In the genomic region with DNA sequence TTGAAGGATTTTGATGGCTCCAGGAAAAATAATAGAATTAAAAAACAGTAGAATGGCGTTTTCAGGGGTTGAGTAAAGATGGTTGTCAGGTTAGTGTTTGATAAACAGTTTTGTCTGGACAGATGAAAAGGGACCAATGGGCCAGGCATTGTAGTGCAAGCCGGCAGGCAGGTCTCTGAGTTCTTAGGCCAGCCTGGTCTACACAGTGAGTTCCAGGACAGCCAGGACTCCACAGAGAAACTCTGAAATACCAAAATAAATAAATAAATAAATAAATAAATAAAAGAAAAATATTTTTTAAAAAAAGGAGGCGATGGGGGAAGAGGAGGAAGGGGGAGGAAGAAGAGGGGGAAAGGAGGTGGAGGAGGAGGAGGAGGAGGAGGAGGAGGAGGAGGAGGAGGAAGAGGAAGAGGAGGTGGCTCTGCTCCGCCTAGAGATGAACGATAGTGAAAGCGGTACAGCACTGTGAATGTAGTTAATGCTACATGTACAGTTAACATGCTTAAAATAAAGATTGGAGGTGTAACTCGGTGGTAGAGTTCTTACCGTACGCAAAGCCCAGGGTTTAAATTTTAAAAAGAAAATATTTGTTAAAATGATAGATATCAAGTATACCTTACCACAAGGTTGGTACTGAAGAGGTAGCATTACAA, we compare ENCODE assay signal across 8 mouse cellular contexts. TPM values are rescaled to one million over a fixed set of nuclear protein-coding genes. Genes with fewer than 3 reads are reported as not detected.
A peak's percentile ranks its signal among the peaks of the same experiment; 100 is the strongest.
DNase-seq lines count a peak whose midpoint lies in the region; ATAC-seq lines count a peak whose summit lies in the region.

No protein-coding gene starts in this region.

- no peak for ATAC-seq in lung, embryonic 16.5 days (ENCODE audit: low read depth)
- no peak for ATAC-seq in limb, embryonic 15.5 days (ENCODE audit: insufficient number of reproducible peaks, low FRiP score, low TSS enrichment, low read depth)

- no peaks in the 10 kb centered on the region for H3K9me3 ChIP-seq in lung, embryonic 16.5 days (ENCODE audit: control insufficient read depth, low read length)
- H3K9me3 ChIP-seq in forebrain, embryonic 10.5 days: peaks cover under 1% of the 10 kb centered on the region; the same call in 1 of the 2 replicates
- no peaks in the 10 kb centered on the region for H3K9me3 ChIP-seq in limb, embryonic 15.5 days

- H3K36me3 ChIP-seq in lung, embryonic 16.5 days (ENCODE audit: control insufficient read depth, insufficient read depth, low read length): no peaks in the 10 kb centered on the region
- H3K36me3 ChIP-seq in forebrain, embryonic 10.5 days (replicated peaks): no peaks in the 10 kb centered on the region
- no peaks in the 10 kb centered on the region for H3K36me3 ChIP-seq in limb, embryonic 15.5 days
- no peaks in the 10 kb centered on the region for H3K36me3 ChIP-seq in splenic B cell, adult 2 months (ENCODE audit: control insufficient read depth, insufficient read depth, low read length, poor library complexity, severe bottlenecking)

- H3K27ac ChIP-seq in lung, embryonic 16.5 days (ENCODE audit: low read length): no peak overlapping the region
- no peak overlapping the region for H3K27ac ChIP-seq in forebrain, embryonic 10.5 days
- no peak overlapping the region for H3K27ac ChIP-seq in limb, embryonic 15.5 days

- peak overlapping the region; percentile 72 for H3K4me3 ChIP-seq in lung, embryonic 16.5 days (ENCODE audit: low read length)
- H3K4me3 ChIP-seq in forebrain, embryonic 10.5 days: peak overlapping the region; percentile 63
- peak overlapping the region; percentile 59 for H3K4me3 ChIP-seq in limb, embryonic 15.5 days

- H3K4me2 ChIP-seq in lung, embryonic 16.5 days (ENCODE audit: low read depth, low read length): peak overlapping the region; percentile 64
- peak overlapping the region; percentile 54 for H3K4me2 ChIP-seq in limb, embryonic 15.5 days

- no peaks in the 10 kb centered on the region for H3K27me3 ChIP-seq in lung, embryonic 16.5 days (ENCODE audit: control insufficient read depth, insufficient read depth, low read depth, low read length)
- peaks cover 36% of the 10 kb centered on the region for H3K27me3 ChIP-seq in forebrain, embryonic 10.5 days (ENCODE audit: poor library complexity, severe bottlenecking)
- H3K27me3 ChIP-seq in limb, embryonic 15.5 days: no peaks in the 10 kb centered on the region
- H3K27me3 ChIP-seq in splenic B cell, adult 2 months (ENCODE audit: control insufficient read depth, insufficient read depth, low read length, poor library complexity, severe bottlenecking): no peaks in the 10 kb centered on the region

- H3K9ac ChIP-seq in lung, embryonic 16.5 days (ENCODE audit: low read length): no peak overlapping the region
- no peak overlapping the region for H3K9ac ChIP-seq in limb, embryonic 15.5 days

- no peak for DNase-seq in lung, adult 18-20 months
- no peak for DNase-seq in forebrain, embryonic 10.5 days (ENCODE audit: extremely low spot score, low spot score)
- DNase-seq in splenic B cell, adult 2 months (ENCODE audit: low read depth, low spot score): peak; percentile 58
- no peak for DNase-seq in spleen, adult 12 weeks (ENCODE audit: low spot score)
- no peak for DNase-seq in layer of hippocampus, adult 8-10 months (ENCODE audit: low spot score in 2 of 2)
- DNase-seq in right cerebral cortex, adult 2 months (ENCODE audit: low spot score in 2 of 2): no peak

- peaks cover 4% of the 10 kb centered on the region for H3K4me1 ChIP-seq in lung, embryonic 16.5 days (replicated peaks; ENCODE audit: control insufficient read depth, insufficient read depth, low read length)
- H3K4me1 ChIP-seq in forebrain, embryonic 10.5 days: peaks cover 25% of the 10 kb centered on the region
- peaks cover 8% of the 10 kb centered on the region for H3K4me1 ChIP-seq in limb, embryonic 15.5 days

- 28% methylated on average over 9 of the region's 9 CpGs for WGBS in lung, embryonic 16.5 days
- whole genome bisulfite sequencing in forebrain, embryonic 10.5 days: 45% methylated on average over 8 of the region's 9 CpGs
- 36% methylated on average over 9 of the region's 9 CpGs for WGBS in limb, embryonic 15.5 days

RNA-seq across cellular contexts. Expression of a gene that starts 6.7 kb away (rescaled TPM):
- polyA plus RNA-seq in lung, embryonic 16.5 days (2015; fragmentation: Nextera tagmentation; extraction: Ambion mirVana): 1.7 and 2.6 TPM in 2 replicates
- 2.3 and 4.3 TPM in 2 replicates for polyA plus RNA-seq in forebrain, embryonic 10.5 days (2016; fragmentation: Nextera tagmentation; extraction: Ambion mirVana)
- polyA plus RNA-seq in limb, embryonic 15.5 days (2015; fragmentation: Nextera tagmentation; extraction: Ambion mirVana): 2.0 and 3.0 TPM in 2 replicates
- total RNA-seq in layer of hippocampus, adult 8-10 months (2022): 1 to 10 TPM in 2 of 4 experiments, under 1 TPM in 2; 0.40 to 3.0 (median 1.0) TPM

RNA-seq across cellular contexts. Expression of a gene that starts 7.3 kb away (rescaled TPM):
- polyA plus RNA-seq in lung, embryonic 16.5 days (2015; fragmentation: Nextera tagmentation; extraction: Ambion mirVana): 0.51 and 1.2 TPM in 2 replicates
- polyA plus RNA-seq in forebrain, embryonic 10.5 days (2016; fragmentation: Nextera tagmentation; extraction: Ambion mirVana): 0.07 and 0.31 TPM in 2 replicates
- polyA plus RNA-seq in limb, embryonic 15.5 days (2015; fragmentation: Nextera tagmentation; extraction: Ambion mirVana): 2.0 and 2.8 TPM in 2 replicates
- 1 to 10 TPM; 2.2 to 3.4 (median 3.1) TPM for total RNA-seq in layer of hippocampus, adult 8-10 months (2022)

RNA-seq across cellular contexts. Expression of a gene that starts 16.1 kb away (rescaled TPM):
- polyA plus RNA-seq in lung, embryonic 16.5 days (2015; fragmentation: Nextera tagmentation; extraction: Ambion mirVana): 6.4 and 6.6 TPM in 2 replicates
- polyA plus RNA-seq in forebrain, embryonic 10.5 days (2016; fragmentation: Nextera tagmentation; extraction: Ambion mirVana): 4.0 and 4.6 TPM in 2 replicates
- polyA plus RNA-seq in limb, embryonic 15.5 days (2015; fragmentation: Nextera tagmentation; extraction: Ambion mirVana): 5.6 and 7.8 TPM in 2 replicates
- 10 to 100 TPM; 45.7 to 73.5 (median 57.9) TPM for total RNA-seq in layer of hippocampus, adult 8-10 months (2022)

RNA-seq across cellular contexts. Expression of a gene that starts 33.1 kb away (rescaled TPM):
- polyA plus RNA-seq in lung, embryonic 16.5 days (2015; fragmentation: Nextera tagmentation; extraction: Ambion mirVana): 657 and 669 TPM in 2 replicates
- polyA plus RNA-seq in forebrain, embryonic 10.5 days (2016; fragmentation: Nextera tagmentation; extraction: Ambion mirVana): 850 and 861 TPM in 2 replicates
- polyA plus RNA-seq in limb, embryonic 15.5 days (2015; fragmentation: Nextera tagmentation; extraction: Ambion mirVana): 646 and 717 TPM in 2 replicates
- 100 to 1,000 TPM; 240 to 284 (median 258) TPM for total RNA-seq in layer of hippocampus, adult 8-10 months (2022)

RNA-seq across cellular contexts. Expression of a gene that starts 38.3 kb away (rescaled TPM):
- 10.6 and 14.9 TPM in 2 replicates for polyA plus RNA-seq in lung, embryonic 16.5 days (2015; fragmentation: Nextera tagmentation; extraction: Ambion mirVana)
- polyA plus RNA-seq in forebrain, embryonic 10.5 days (2016; fragmentation: Nextera tagmentation; extraction: Ambion mirVana): 1.2 and 1.6 TPM in 2 replicates
- polyA plus RNA-seq in limb, embryonic 15.5 days (2015; fragmentation: Nextera tagmentation; extraction: Ambion mirVana): 7.1 and 7.3 TPM in 2 replicates
- 10 to 100 TPM in 2 of 4 experiments, 1 to 10 TPM in 2; 6.8 to 25.6 (median 12.4) TPM for total RNA-seq in layer of hippocampus, adult 8-10 months (2022)
